Mouse (Mus musculus): Measurements from ENCODE around the gene Tmco3. TPM values are rescaled to one million over a fixed set of nuclear protein-coding genes. Genes with fewer than 3 reads are reported as not detected.
"Not testable (repeated sequence)": the region's sequence is repeated elsewhere in the genome, so short reads cannot be mapped to it uniquely, and the experiment has no call there.

Tmco3 gene
- total RNA-seq, 2 experiments from 2014 or later, result 43.2 to 45.2 TPM

- DNase-seq (ENCODE audit: extremely low spot score in 1 of 2, low spot score in 2 of 2), result no peak
Measured at GRCm38 (mm10) chr8:13301036-13301435, 13.0 kb downstream of the Tmco3 start.

DNA sequence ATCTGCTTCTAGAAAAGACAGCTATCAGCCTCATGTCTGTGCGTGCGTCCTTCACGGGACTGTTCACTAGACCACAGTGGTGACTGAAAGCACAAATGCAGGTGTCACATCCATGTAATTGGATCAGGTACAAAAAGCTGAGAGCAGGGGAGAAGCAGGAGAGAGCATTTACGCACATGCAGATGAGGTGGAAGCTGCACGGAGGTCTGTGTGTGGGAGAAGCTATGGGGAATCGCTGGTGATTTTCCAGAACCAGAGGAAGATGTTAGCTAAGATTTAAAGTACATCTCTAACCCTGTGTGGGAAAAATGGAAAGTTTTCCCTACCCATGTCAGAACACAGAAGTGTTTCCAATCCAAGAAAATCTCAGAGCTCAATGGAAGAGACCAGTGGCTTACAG is 17.5 kb downstream of the Tmco3 start:
- DNase-seq (ENCODE audit: extremely low spot score in 1 of 2, low spot score in 2 of 2), result no peak
- intact Hi-C loops (cut with DNase I), result no loop called here

More at GRCm38 (mm10) chr8:13301036-13301435, 13.0 kb downstream of the Tmco3 start:
- intact Hi-C loops (cut with DNase I), result no loop called here

- DNase-seq (ENCODE audit: extremely low spot score in 1 of 2, low spot score in 2 of 2), result no peak
- intact Hi-C loops (cut with DNase I), result no loop called here
Measured at GRCm38 (mm10) chr8:13305884-13306283, 17.9 kb downstream of the Tmco3 start.

GRCm38 (mm10) chr8:13306309-13306909 is 18.4 kb downstream of the Tmco3 start:
- no peak for DNase-seq (ENCODE audit: extremely low spot score in 1 of 2, low spot score in 2 of 2)
- intact Hi-C loops (cut with DNase I), result no loop called here

- intact Hi-C loops (cut with DNase I), result no loop called here
- DNase-seq (ENCODE audit: extremely low spot score in 1 of 2, low spot score in 2 of 2), result no peak
Measured at GRCm38 (mm10) chr8:13306916-13307315, 18.9 kb downstream of the Tmco3 start.

GRCm38 (mm10) chr8:13314922-13315321 is 26.9 kb downstream of the Tmco3 start:
- no peak for DNase-seq (ENCODE audit: extremely low spot score in 1 of 2, low spot score in 2 of 2)
- intact Hi-C loops (cut with DNase I), result no loop called here

GRCm38 (mm10) chr8:13316671-13317070 is 28.7 kb downstream of the Tmco3 start:
- DNase-seq (ENCODE audit: extremely low spot score in 1 of 2, low spot score in 2 of 2), result no peak
- intact Hi-C loops (cut with DNase I), result no loop called here

GRCm38 (mm10) chr8:13326598-13326997 is 38.6 kb downstream of the Tmco3 start:
- intact Hi-C loops (cut with DNase I), result no loop called here
- DNase-seq (ENCODE audit: extremely low spot score in 1 of 2, low spot score in 2 of 2), result no peak

- intact Hi-C loops (cut with DNase I), result no loop called here
- no peak for DNase-seq (ENCODE audit: extremely low spot score in 1 of 2, low spot score in 2 of 2)
Measured at GRCm38 (mm10) chr8:13334671-13335070, 46.7 kb downstream of the Tmco3 start.

DNA sequence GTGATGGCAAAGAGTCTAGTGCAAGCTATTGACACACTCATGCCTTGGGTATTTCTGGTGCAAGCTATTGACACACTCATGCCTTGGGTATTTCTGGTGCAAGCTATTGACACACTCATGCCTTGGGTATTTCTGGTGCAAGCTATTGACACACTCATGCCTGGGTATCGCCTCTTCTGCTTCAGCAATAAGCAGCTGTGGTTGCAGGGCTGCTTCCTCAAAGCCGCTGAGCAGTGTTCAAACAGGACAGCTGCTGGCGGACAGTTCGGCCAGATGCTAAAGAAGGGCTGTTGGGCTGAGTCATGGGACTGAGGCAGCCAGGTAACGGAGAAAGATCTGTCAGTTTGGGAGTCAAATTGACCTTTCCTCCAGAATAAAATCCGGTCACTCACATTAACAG is 49.3 kb downstream of the Tmco3 start:
- intact Hi-C loops (cut with DNase I); DNase-seq (ENCODE audit: extremely low spot score in 1 of 2, low spot score in 2 of 2): not testable (repeated sequence)

DNA sequence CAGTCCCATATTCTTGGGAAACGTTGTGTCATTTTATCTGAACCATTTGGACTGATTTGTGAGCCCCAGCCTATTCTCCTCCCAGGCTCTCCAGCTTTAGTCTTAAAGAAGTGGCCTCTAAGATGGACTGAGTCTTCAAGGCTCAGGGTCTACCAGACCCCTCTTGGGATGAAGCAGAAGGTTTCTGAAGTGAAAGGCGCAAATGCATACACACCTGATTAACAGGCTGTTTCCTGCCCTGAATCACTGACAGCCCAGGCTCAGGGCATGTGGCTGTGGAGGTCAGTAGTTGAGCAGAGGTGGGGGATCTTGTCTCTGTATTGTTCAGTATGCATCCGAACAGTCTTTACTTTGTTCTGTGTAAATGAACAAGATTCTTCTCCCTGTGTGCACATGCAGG is 49.7 kb downstream of the Tmco3 start:
- no peak for DNase-seq (ENCODE audit: extremely low spot score in 1 of 2, low spot score in 2 of 2)
- intact Hi-C loops (cut with DNase I), result no loop called here

- intact Hi-C loops (cut with DNase I), result no loop called here
- peak; percentile 73 to 92 for DNase-seq (ENCODE audit: extremely low spot score in 1 of 2, low spot score in 2 of 2)
Measured at GRCm38 (mm10) chr8:13338255-13338860, 50.4 kb downstream of the Tmco3 start, which contains the start of gene Tfdp1. Gene Tfdp1, plus strand, starts transcription at chr8:13338751.

DNA sequence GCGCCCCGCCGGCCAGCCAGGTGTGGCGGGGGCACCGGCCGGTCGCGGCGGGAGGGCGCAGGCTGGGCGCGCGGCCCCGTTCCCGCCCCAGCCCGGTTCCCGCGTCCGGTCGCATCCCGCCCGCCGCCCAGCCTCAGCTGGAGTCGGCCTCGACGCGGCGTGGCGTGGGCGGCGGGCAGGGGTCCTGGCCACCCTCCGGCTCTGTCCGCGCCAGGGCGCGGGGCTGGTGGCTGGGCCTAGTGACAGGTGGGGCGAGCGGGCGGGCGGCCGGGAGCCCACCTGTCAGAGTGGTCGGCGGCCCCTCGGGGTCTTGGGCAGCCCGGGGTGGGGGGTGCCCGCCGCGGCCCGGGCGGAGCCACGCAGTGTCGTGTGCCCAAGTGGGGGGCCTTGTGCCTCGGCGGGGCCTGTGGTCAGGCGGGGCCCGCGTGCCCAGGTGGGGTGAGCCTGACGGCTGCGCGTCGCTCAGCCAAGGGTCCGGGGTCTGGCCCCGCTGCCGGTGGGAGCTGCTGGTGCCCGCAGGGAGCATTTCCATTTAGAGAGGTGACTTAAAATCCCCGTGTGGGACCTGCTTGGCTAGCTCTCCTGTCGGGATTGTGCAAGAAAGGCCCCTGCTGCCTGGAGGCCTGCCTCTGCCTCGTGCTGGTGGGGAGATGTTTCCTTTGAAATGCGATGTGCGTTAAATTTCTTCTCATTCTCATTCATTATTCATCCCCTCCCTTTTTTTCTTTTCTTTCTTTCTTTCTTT is 51.1 kb downstream of the Tmco3 start:
- intact Hi-C loops (cut with DNase I), result no loop called here
- peak in 1 of 2 experiments; percentile 69 for DNase-seq (ENCODE audit: extremely low spot score in 1 of 2, low spot score in 2 of 2)

DNA sequence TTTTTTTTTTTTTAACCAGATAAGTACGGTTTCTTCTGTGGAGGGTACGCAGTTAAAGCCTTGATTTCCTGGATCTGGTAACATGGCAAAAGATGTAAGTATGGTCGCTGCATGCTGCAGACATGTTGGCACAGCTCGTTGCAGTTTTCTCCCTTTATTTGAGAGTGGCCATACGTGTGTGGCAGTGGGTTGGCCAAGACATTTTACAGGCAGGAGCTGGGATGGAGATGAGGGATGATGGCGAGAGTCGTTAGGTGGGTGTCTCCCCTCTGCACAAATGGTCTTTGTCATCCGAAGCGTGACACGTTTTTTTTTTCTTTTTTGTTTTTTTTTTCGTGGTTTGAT is 51.6 kb downstream of the Tmco3 start:
- intact Hi-C loops (cut with DNase I), result no loop called here
- no peak for DNase-seq (ENCODE audit: extremely low spot score in 1 of 2, low spot score in 2 of 2)

DNA sequence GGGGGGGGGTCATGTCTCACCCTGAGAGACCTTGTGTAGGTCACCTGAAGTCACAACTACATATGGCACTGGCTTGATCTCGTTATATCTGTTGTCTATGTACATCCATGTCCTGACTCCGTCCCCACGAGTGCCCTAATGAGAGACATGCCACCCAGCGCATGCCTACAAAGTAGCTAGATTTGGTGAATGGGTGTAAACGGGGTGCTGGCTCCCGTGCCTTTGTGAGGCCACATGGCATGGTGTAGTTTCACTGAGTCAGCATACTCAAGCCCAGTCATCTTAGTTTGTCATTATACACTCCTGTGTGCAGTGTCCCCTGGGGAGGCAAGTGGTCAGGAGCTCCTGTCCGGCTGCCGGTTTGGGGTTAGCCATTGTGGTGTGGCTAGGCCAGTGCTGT is 52.7 kb downstream of the Tmco3 start:
- DNase-seq (ENCODE audit: extremely low spot score in 1 of 2, low spot score in 2 of 2), result no peak
- intact Hi-C loops (cut with DNase I), result no loop called here

DNA sequence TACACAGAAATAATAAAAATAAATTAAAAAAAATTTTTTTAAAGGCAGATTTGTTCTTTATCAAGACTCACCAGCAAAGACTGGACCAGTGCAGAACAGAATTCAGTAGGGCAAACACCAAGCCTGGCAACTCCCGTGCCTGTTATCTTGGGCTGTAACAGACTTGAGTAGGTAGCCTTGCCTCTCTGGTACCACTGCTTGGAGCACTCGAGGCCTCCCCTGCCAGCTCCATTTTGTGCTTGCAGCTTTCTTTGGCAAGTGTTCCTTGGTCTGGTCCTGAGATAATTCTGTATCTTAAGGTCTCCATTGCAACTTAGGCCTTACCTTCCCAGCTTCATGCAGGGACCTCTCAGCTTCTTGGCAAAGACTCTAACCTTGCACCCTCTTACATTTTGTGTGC is 54.4 kb downstream of the Tmco3 start:
- DNase-seq (ENCODE audit: extremely low spot score in 1 of 2, low spot score in 2 of 2), result no peak
- intact Hi-C loops (cut with DNase I), result no loop called here

GRCm38 (mm10) chr8:13343134-13343533 is 55.1 kb downstream of the Tmco3 start:
- intact Hi-C loops (cut with DNase I), result no loop called here

DNA sequence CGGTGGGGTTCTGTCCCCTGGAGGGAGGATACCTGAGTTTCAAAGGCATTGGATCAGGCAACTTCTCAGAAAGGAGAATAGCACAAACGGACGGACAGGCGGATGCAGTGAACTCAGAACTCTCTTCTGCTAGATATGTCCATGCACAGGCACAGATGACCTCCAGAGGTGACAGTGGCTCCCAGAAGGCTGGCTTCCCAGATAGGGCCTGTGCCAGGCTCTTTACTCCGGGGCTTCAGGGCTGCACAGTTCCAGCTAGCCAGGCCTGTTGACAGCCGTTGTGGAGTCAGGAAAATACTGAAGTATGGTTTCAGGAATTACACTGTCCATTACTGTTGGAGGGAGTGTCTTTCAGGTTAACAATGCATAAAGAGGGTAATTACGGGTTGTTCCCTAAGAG is 62.1 kb downstream of the Tmco3 start:
- DNase-seq (ENCODE audit: extremely low spot score in 1 of 2, low spot score in 2 of 2), result no peak
- intact Hi-C loops (cut with DNase I), result no loop called here

More at GRCm38 (mm10) chr8:13343134-13343533, 55.1 kb downstream of the Tmco3 start:
- no peak for DNase-seq (ENCODE audit: extremely low spot score in 1 of 2, low spot score in 2 of 2)

GRCm38 (mm10) chr8:13351593-13351992 is 63.6 kb downstream of the Tmco3 start:
- no peak for DNase-seq (ENCODE audit: extremely low spot score in 1 of 2, low spot score in 2 of 2)
- intact Hi-C loops (cut with DNase I), result no loop called here

- no peak for DNase-seq (ENCODE audit: extremely low spot score in 1 of 2, low spot score in 2 of 2)
- intact Hi-C loops (cut with DNase I), result no loop called here
Measured at GRCm38 (mm10) chr8:13352601-13353000, 64.6 kb downstream of the Tmco3 start.
